Mouse (Mus musculus) heart, embryonic 15.5 days (tissue): ENCODE data around the gene Zkscan4. TPM values are rescaled to one million over a fixed set of nuclear protein-coding genes. Genes with fewer than 3 reads are reported as not detected.
"Not testable (repeated sequence)": the region's sequence is repeated elsewhere in the genome, so short reads cannot be mapped to it uniquely, and the experiment has no call there.

ENCODE experiments used
- ATAC-seq: fragments of 200-750 bp; cut with Nextera tagmentation; replicated peaks from 2 replicates; pipeline ENCODE4 v1.8.0; 2017; ENCODE audit warnings: low read depth, moderate TSS enrichment; ENCODE audit not compliant: insufficient number of reproducible peaks, insufficient read depth, low FRiP score
- H3K27ac ChIP-seq: fragments of 300-500 bp; sonication (generic); 2 replicates; pipeline ENCODE4 v1.5.1; 2015; ENCODE audit warnings: mild to moderate bottlenecking, inconsistent platforms
- H3K27me3 ChIP-seq: fragments of 300-500 bp; sonication (generic); 2 replicates; pipeline ENCODE4 v1.6.1; 2015; ENCODE audit warnings: inconsistent platforms
- H3K36me3 ChIP-seq: fragments of 300-500 bp; sonication (generic); 2 replicates; pipeline ENCODE4 v1.6.1; 2015; ENCODE audit warnings: mild to moderate bottlenecking, inconsistent platforms
- H3K4me1 ChIP-seq: fragments of 300-500 bp; sonication (generic); replicated peaks from 2 replicates; pipeline ENCODE4 v1.6.1; 2015; ENCODE audit warnings: inconsistent platforms
- H3K4me2 ChIP-seq: fragments of 300-500 bp; sonication (generic); 2 replicates; pipeline ENCODE4 v1.6.1; 2015; ENCODE audit warnings: inconsistent platforms, mild to moderate bottlenecking, moderate library complexity
- H3K4me3 ChIP-seq: fragments of 300-500 bp; sonication (generic); 2 replicates; pipeline ENCODE4 v1.5.1; 2015; ENCODE audit warnings: mild to moderate bottlenecking, inconsistent platforms
- H3K9ac ChIP-seq: fragments of 300-500 bp; sonication (generic); 2 replicates; pipeline ENCODE4 v1.6.1; 2015; ENCODE audit warnings: mild to moderate bottlenecking, inconsistent platforms
- H3K9me3 ChIP-seq: fragments of 300-500 bp; sonication (generic); replicated peaks from 2 replicates; pipeline ENCODE4 v1.6.1; 2016; ENCODE audit warnings: inconsistent platforms
- WGBS: fragments of 180-500 bp; shearing (Covaris S2); methylation state at CpG from one replicate; pipeline ENCODE4 v1.1.7; 2015; ENCODE audit warnings: mixed read lengths; 5-methylcytosine and 5-hydroxymethylcytosine counted together
- polyA plus RNA-seq: library from polyadenylated mRNA; unstranded; fragments of >200 nt; fragmentation: Nextera tagmentation; extraction: Ambion mirVana; gene quantifications from 2 replicates; pipeline ENCODE4 v1.2.1, GENCODE M21; 2015

The Zkscan4 gene
- polyA plus RNA-seq, 1 experiment from 2014 or later, result 1.4 TPM

- H3K4me3 ChIP-seq, result not testable (repeated sequence)
Measured at GRCm38 (mm10) chr13:21462516-21462915, 16.2 kb upstream of the Zkscan4 start.

GRCm38 (mm10) chr13:21467336-21467735, 11.4 kb upstream of the Zkscan4 start:
- no peak overlapping the region for H3K4me3 ChIP-seq

More at GRCm38 (mm10) chr13:21462516-21462915, 16.2 kb upstream of the Zkscan4 start:
- not testable (repeated sequence) for H3K4me2 ChIP-seq, H3K36me3 ChIP-seq, H3K9ac ChIP-seq, ATAC-seq, H3K9me3 ChIP-seq, H3K4me1 ChIP-seq, H3K27ac ChIP-seq, H3K27me3 ChIP-seq
- 48% methylated on average over 9 of the region's 9 CpGs for WGBS

GRCm38 (mm10) chr13:21468061-21469019, 10.4 kb upstream of the Zkscan4 start, which contains the start of gene Nkapl:
Nkapl (minus strand) TSS chr13:21468509.
- Histone ChIP-seq H3K4me2 (peak within 1 kb of the TSS; percentile 95), H3K9me3 (no peaks in the 10 kb centered on the region), H3K4me1 (peaks cover 7% of the 10 kb centered on the region), H3K9ac (peak within 1 kb of the TSS; percentile 81), H3K27me3 (no peaks in the 10 kb centered on the region), H3K36me3 (no peaks in the 10 kb centered on the region), H3K27ac (peak within 1 kb of the TSS; percentile 56), H3K4me3 (peak within 1 kb of the TSS; percentile 71)
- ATAC-seq, result peak; percentile 98
- WGBS, result under 1% methylated on average over 54 of the region's 54 CpGs

More at GRCm38 (mm10) chr13:21467336-21467735, 11.4 kb upstream of the Zkscan4 start:
- 86% methylated on average over 10 of the region's 10 CpGs for WGBS
- no peak overlapping the region; the same call in 1 of the 2 replicates for H3K4me2 ChIP-seq
- H3K27ac ChIP-seq, result no peak overlapping the region
- no peaks in the 10 kb centered on the region for H3K36me3 ChIP-seq
- peaks cover 7% of the 10 kb centered on the region for H3K4me1 ChIP-seq
- ATAC-seq, result no peak
- H3K9me3 ChIP-seq, result no peaks in the 10 kb centered on the region
- no peak overlapping the region for H3K9ac ChIP-seq
- H3K27me3 ChIP-seq, result no peaks in the 10 kb centered on the region

GRCm38 (mm10) chr13:21469097-21469496, 9.6 kb upstream of the Zkscan4 start:
- Histone ChIP-seq H3K9me3 (no peaks in the 10 kb centered on the region), H3K4me1 (peaks cover 7% of the 10 kb centered on the region), H3K27me3 (no peaks in the 10 kb centered on the region), H3K36me3 (no peaks in the 10 kb centered on the region), H3K27ac (no peak overlapping the region), H3K4me3 (peak overlapping the region; percentile 71), H3K4me2 (peak overlapping the region; percentile 95), H3K9ac (no peak overlapping the region)
- ATAC-seq, result no peak
- 17% methylated on average over 9 of the region's 9 CpGs for whole genome bisulfite sequencing

- no peak overlapping the region for H3K4me2 ChIP-seq
- no peak overlapping the region for H3K27ac ChIP-seq
- H3K4me1 ChIP-seq, result peaks cover 7% of the 10 kb centered on the region
- WGBS, result 28% methylated on average over 4 of the region's 4 CpGs
- no peaks in the 10 kb centered on the region for H3K9me3 ChIP-seq
- H3K27me3 ChIP-seq, result no peaks in the 10 kb centered on the region
- ATAC-seq, result no peak
- no peak overlapping the region for H3K9ac ChIP-seq
- H3K36me3 ChIP-seq, result no peaks in the 10 kb centered on the region
- H3K4me3 ChIP-seq, result no peak overlapping the region
Measured at GRCm38 (mm10) chr13:21472427-21472826, 6.3 kb upstream of the Zkscan4 start.

- Histone ChIP-seq H3K27me3 (no peaks in the 10 kb centered on the region), H3K9ac (no peak overlapping the region), H3K9me3 (no peaks in the 10 kb centered on the region), H3K4me3 (no peak overlapping the region), H3K36me3 (peaks cover 11% of the 10 kb centered on the region), H3K4me2 (no peak overlapping the region), H3K27ac (no peak overlapping the region), H3K4me1 (no peaks in the 10 kb centered on the region)
- ATAC-seq, result no peak
- WGBS, result 84% methylated on average over 1 of the region's 1 CpGs
Measured at GRCm38 (mm10) chr13:21486881-21487280, 8.2 kb downstream of the Zkscan4 start.

GRCm38 (mm10) chr13:21492847-21493246, 14.1 kb downstream of the Zkscan4 start:
- no peak for ATAC-seq
- H3K36me3 ChIP-seq, result no peaks in the 10 kb centered on the region
- no peaks in the 10 kb centered on the region for H3K27me3 ChIP-seq
- H3K9ac ChIP-seq, result no peak overlapping the region
- no peaks in the 10 kb centered on the region for H3K4me1 ChIP-seq
- H3K4me3 ChIP-seq, result no peak overlapping the region
- 90% methylated on average over 5 of the region's 5 CpGs for WGBS
- no peak overlapping the region for H3K4me2 ChIP-seq
- no peaks in the 10 kb centered on the region for H3K9me3 ChIP-seq
- H3K27ac ChIP-seq, result no peak overlapping the region

- Histone ChIP-seq H3K4me2 (no peak within 1 kb of the TSS), H3K27ac (no peak within 1 kb of the TSS), H3K9me3 (no peaks in the 10 kb centered on the region), H3K27me3 (no peaks in the 10 kb centered on the region), H3K9ac (no peak within 1 kb of the TSS), H3K4me3 (no peak within 1 kb of the TSS), H3K4me1 (no peaks in the 10 kb centered on the region), H3K36me3 (no peaks in the 10 kb centered on the region)
- ATAC-seq, result no peak
- 90% methylated on average over 21 of the region's 21 CpGs for WGBS
Measured at GRCm38 (mm10) chr13:21495080-21495479, 16.4 kb downstream of the Zkscan4 start, which contains the start of gene AK157302. AK157302 (plus strand) TSS chr13:21495223.

- not testable (repeated sequence) for H3K36me3 ChIP-seq, ATAC-seq, H3K9me3 ChIP-seq, H3K9ac ChIP-seq, H3K4me2 ChIP-seq, H3K4me1 ChIP-seq, H3K27ac ChIP-seq, H3K27me3 ChIP-seq, H3K4me3 ChIP-seq
- 87% methylated on average over 17 of the region's 17 CpGs for WGBS
Measured at GRCm38 (mm10) chr13:21501182-21501581, 22.5 kb downstream of the Zkscan4 start, which contains the start of gene Gm11273. Gm11273 (minus strand) TSS chr13:21501418.

GRCm38 (mm10) chr13:21502296-21502695, 23.6 kb downstream of the Zkscan4 start:
- Histone ChIP-seq H3K9me3 (no peaks in the 10 kb centered on the region), H3K9ac (no peak overlapping the region), H3K27me3 (no peaks in the 10 kb centered on the region), H3K4me2 (no peak overlapping the region), H3K4me3 (no peak overlapping the region), H3K36me3 (no peaks in the 10 kb centered on the region), H3K4me1 (peaks cover 4% of the 10 kb centered on the region; the same call in 1 of the 2 replicates), H3K27ac (no peak overlapping the region)
- no peak for ATAC-seq
- WGBS, result 80% methylated on average over 5 of the region's 5 CpGs

GRCm38 (mm10) chr13:21506221-21506649, 27.5 kb downstream of the Zkscan4 start:
- peaks cover 4% of the 10 kb centered on the region; the same call in 1 of the 2 replicates for H3K4me1 ChIP-seq
- peak overlapping the region; percentile 84 for H3K27ac ChIP-seq
- no peaks in the 10 kb centered on the region for H3K27me3 ChIP-seq
- 0% methylated on average over 21 of the region's 21 CpGs for WGBS
- H3K36me3 ChIP-seq, result no peaks in the 10 kb centered on the region
- peak overlapping the region; percentile 71 for H3K4me3 ChIP-seq
- H3K9ac ChIP-seq, result peak overlapping the region; percentile 73
- H3K9me3 ChIP-seq, result no peaks in the 10 kb centered on the region
- H3K4me2 ChIP-seq, result peak overlapping the region; percentile 68
- peak; percentile 98 for ATAC-seq
